Mouse (Mus musculus): ENCODE measurements around the gene Csf2rb2. TPM values are rescaled to one million over a fixed set of nuclear protein-coding genes. Genes with fewer than 3 reads are reported as not detected.

Csf2rb2 gene
- polyA plus RNA-seq, 1 experiment, result 7.1 TPM

- Histone ChIP-seq H3K4me1 (ENCODE audit: control insufficient read depth, insufficient read depth, low read length) (no peaks in the 10 kb centered on the region), H3K36me3 (ENCODE audit: control insufficient read depth, insufficient read depth, low read length) (no peaks in the 10 kb centered on the region), H3K27ac (ENCODE audit: insufficient read depth, low read depth, low read length) (no peak overlapping the region), H3K4me3 (ENCODE audit: insufficient read depth, low read depth, low read length) (no peak overlapping the region), H3K27me3 (replicated peaks; ENCODE audit: control insufficient read depth, insufficient read depth, low read length) (no peaks in the 10 kb centered on the region)
- TF ChIP-seq POLR2A (IDR thresholded peaks at IDR 0.05; ENCODE audit: low read depth, low read length), result no peak
- TF ChIP-seq CTCF (conservative IDR thresholded peaks at IDR 0.05; ENCODE audit: insufficient read depth, insufficient read length, low read depth, low read length), result no peak
- DNase-seq, result no peak
- WGBS, result 63% methylated on average over 4 of the region's 4 CpGs
These were observed 5.5 kb upstream of the Csf2rb2 start for GRCm38 (mm10) chr15:78310971-78311370.

- no peak for TF ChIP-seq POLR2A (IDR thresholded peaks at IDR 0.05; ENCODE audit: low read depth, low read length)
- no peak for TF ChIP-seq CTCF (conservative IDR thresholded peaks at IDR 0.05; ENCODE audit: insufficient read depth, insufficient read length, low read depth, low read length)
- Histone ChIP-seq H3K4me3 (ENCODE audit: insufficient read depth, low read depth, low read length) (no peak overlapping the region), H3K27ac (ENCODE audit: insufficient read depth, low read depth, low read length) (no peak overlapping the region), H3K27me3 (replicated peaks; ENCODE audit: control insufficient read depth, insufficient read depth, low read length) (no peaks in the 10 kb centered on the region), H3K36me3 (ENCODE audit: control insufficient read depth, insufficient read depth, low read length) (no peaks in the 10 kb centered on the region), H3K4me1 (ENCODE audit: control insufficient read depth, insufficient read depth, low read length) (no peaks in the 10 kb centered on the region)
- DNase-seq, result no peak
- 12% methylated on average over 5 of the region's 5 CpGs for WGBS
These were observed 4.3 kb upstream of the Csf2rb2 start for GRCm38 (mm10) chr15:78309865-78310264.

GRCm38 (mm10) chr15:78303665-78304233, 1.8 kb downstream of the Csf2rb2 start:
- DNase-seq, result no peak
- Histone ChIP-seq H3K27me3 (replicated peaks; ENCODE audit: control insufficient read depth, insufficient read depth, low read length) (no peaks in the 10 kb centered on the region), H3K27ac (ENCODE audit: insufficient read depth, low read depth, low read length) (no peak overlapping the region), H3K4me3 (ENCODE audit: insufficient read depth, low read depth, low read length) (no peak overlapping the region), H3K36me3 (ENCODE audit: control insufficient read depth, insufficient read depth, low read length) (no peaks in the 10 kb centered on the region), H3K4me1 (ENCODE audit: control insufficient read depth, insufficient read depth, low read length) (no peaks in the 10 kb centered on the region)
- 89% methylated on average over 6 of the region's 6 CpGs for WGBS
- TF ChIP-seq POLR2A (IDR thresholded peaks at IDR 0.05; ENCODE audit: low read depth, low read length), result no peak
- TF ChIP-seq CTCF (conservative IDR thresholded peaks at IDR 0.05; ENCODE audit: insufficient read depth, insufficient read length, low read depth, low read length), result no peak

- 97% methylated on average over 4 of the region's 4 CpGs for WGBS
- H3K4me3 ChIP-seq (ENCODE audit: insufficient read depth, low read depth, low read length), result no peak overlapping the region
These were observed 2.8 kb downstream of the Csf2rb2 start for GRCm38 (mm10) chr15:78302718-78303117.

GRCm38 (mm10) chr15:78300773-78301172, 4.7 kb downstream of the Csf2rb2 start:
- no peaks in the 10 kb centered on the region for H3K36me3 ChIP-seq (ENCODE audit: control insufficient read depth, insufficient read depth, low read length)
- no peaks in the 10 kb centered on the region for H3K27me3 ChIP-seq (replicated peaks; ENCODE audit: control insufficient read depth, insufficient read depth, low read length)
- TF ChIP-seq CTCF (conservative IDR thresholded peaks at IDR 0.05; ENCODE audit: insufficient read depth, insufficient read length, low read depth, low read length), result no peak
- TF ChIP-seq POLR2A (IDR thresholded peaks at IDR 0.05; ENCODE audit: low read depth, low read length), result no peak
- no peak overlapping the region for H3K4me3 ChIP-seq (ENCODE audit: insufficient read depth, low read depth, low read length)
- no peak overlapping the region for H3K27ac ChIP-seq (ENCODE audit: insufficient read depth, low read depth, low read length)
- H3K4me1 ChIP-seq (ENCODE audit: control insufficient read depth, insufficient read depth, low read length), result no peaks in the 10 kb centered on the region
- no peak for DNase-seq

More at GRCm38 (mm10) chr15:78302718-78303117, 2.8 kb downstream of the Csf2rb2 start:
- H3K4me1 ChIP-seq (ENCODE audit: control insufficient read depth, insufficient read depth, low read length), result no peaks in the 10 kb centered on the region
- no peak for DNase-seq
- H3K27ac ChIP-seq (ENCODE audit: insufficient read depth, low read depth, low read length), result no peak overlapping the region
- no peak for TF ChIP-seq CTCF (conservative IDR thresholded peaks at IDR 0.05; ENCODE audit: insufficient read depth, insufficient read length, low read depth, low read length)
- TF ChIP-seq POLR2A (IDR thresholded peaks at IDR 0.05; ENCODE audit: low read depth, low read length), result no peak
- H3K36me3 ChIP-seq (ENCODE audit: control insufficient read depth, insufficient read depth, low read length), result no peaks in the 10 kb centered on the region
- no peaks in the 10 kb centered on the region for H3K27me3 ChIP-seq (replicated peaks; ENCODE audit: control insufficient read depth, insufficient read depth, low read length)

- 80% methylated on average over 3 of the region's 3 CpGs for WGBS
- Histone ChIP-seq H3K36me3 (ENCODE audit: control insufficient read depth, insufficient read depth, low read length) (no peaks in the 10 kb centered on the region), H3K27me3 (replicated peaks; ENCODE audit: control insufficient read depth, insufficient read depth, low read length) (no peaks in the 10 kb centered on the region), H3K4me3 (ENCODE audit: insufficient read depth, low read depth, low read length) (no peak overlapping the region), H3K4me1 (ENCODE audit: control insufficient read depth, insufficient read depth, low read length) (no peaks in the 10 kb centered on the region), H3K27ac (ENCODE audit: insufficient read depth, low read depth, low read length) (no peak overlapping the region)
- DNase-seq, result no peak
- TF ChIP-seq POLR2A (IDR thresholded peaks at IDR 0.05; ENCODE audit: low read depth, low read length) (no peak), CTCF (conservative IDR thresholded peaks at IDR 0.05; ENCODE audit: insufficient read depth, insufficient read length, low read depth, low read length) (no peak)
These were observed 5.9 kb downstream of the Csf2rb2 start for GRCm38 (mm10) chr15:78299641-78300040.

GRCm38 (mm10) chr15:78298558-78298957, 7.0 kb downstream of the Csf2rb2 start:
- H3K4me1 ChIP-seq (ENCODE audit: control insufficient read depth, insufficient read depth, low read length), result no peaks in the 10 kb centered on the region
- H3K27me3 ChIP-seq (replicated peaks; ENCODE audit: control insufficient read depth, insufficient read depth, low read length), result no peaks in the 10 kb centered on the region
- no peak for DNase-seq
- TF ChIP-seq POLR2A (IDR thresholded peaks at IDR 0.05; ENCODE audit: low read depth, low read length) (no peak), CTCF (conservative IDR thresholded peaks at IDR 0.05; ENCODE audit: insufficient read depth, insufficient read length, low read depth, low read length) (no peak)
- no peak overlapping the region for H3K4me3 ChIP-seq (ENCODE audit: insufficient read depth, low read depth, low read length)
- H3K27ac ChIP-seq (ENCODE audit: insufficient read depth, low read depth, low read length), result no peak overlapping the region
- WGBS, result 88% methylated on average over 1 of the region's 1 CpGs
- no peaks in the 10 kb centered on the region for H3K36me3 ChIP-seq (ENCODE audit: control insufficient read depth, insufficient read depth, low read length)

Measured in kidney, adult 2 months (tissue).